7 mouse cellular contexts compared by ENCODE assay signal in the genomic region with DNA sequence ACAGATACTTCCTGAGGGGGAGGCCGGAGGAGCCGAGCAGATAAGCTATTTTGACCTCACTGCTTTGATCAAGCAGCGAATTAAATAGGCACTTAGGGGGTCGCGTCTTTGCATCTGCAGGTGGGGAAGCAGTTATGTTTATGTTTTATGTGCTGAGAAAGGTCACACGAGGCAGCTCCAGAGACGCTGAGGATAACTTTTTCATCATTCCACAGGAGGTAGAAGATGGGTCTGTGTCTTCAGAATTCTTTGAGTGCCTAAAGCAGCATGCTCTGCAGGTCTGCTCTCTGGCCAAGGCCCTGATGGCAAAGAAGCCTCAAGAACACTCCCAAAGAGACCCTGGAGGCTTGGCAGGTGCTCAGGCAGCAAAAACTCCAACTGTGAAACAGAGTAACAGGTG. TPM values are rescaled to one million over a fixed set of nuclear protein-coding genes. Genes with fewer than 3 reads are reported as not detected.
A peak's percentile ranks its signal among the peaks of the same experiment; 100 is the strongest.
DNase-seq lines count a peak whose midpoint lies in the region; ATAC-seq and TF ChIP-seq lines count a peak whose summit lies in the region.
"Not testable (repeated sequence)": the region's sequence is repeated elsewhere in the genome, so short reads cannot be mapped to it uniquely, and the experiment has no call there.

No protein-coding gene starts in this region.

- not testable (repeated sequence) for H3K27ac ChIP-seq in hindbrain, postnatal 0 days; lung, postnatal 0 days (ENCODE audit: low read length)
- 0 out of 2 replicates have a peak overlapping the region, but pooled peaks have one; percentile 15 for H3K27ac ChIP-seq in midbrain, embryonic 13.5 days
- H3K27ac ChIP-seq in neural tube, embryonic 12.5 days: peak overlapping the region; percentile 42; the same call in 1 of the 2 replicates

- not testable (repeated sequence) for H3K36me3 ChIP-seq in hindbrain, postnatal 0 days (ENCODE audit: insufficient read depth, low read length); lung, postnatal 0 days (ENCODE audit: insufficient read depth, low read length); midbrain, embryonic 13.5 days; neural tube, embryonic 12.5 days

- H3K4me3 ChIP-seq in hindbrain, postnatal 0 days (ENCODE audit: low read length); lung, postnatal 0 days (ENCODE audit: low read depth, low read length); midbrain, embryonic 13.5 days (replicated peaks); neural tube, embryonic 12.5 days: not testable (repeated sequence)

- H3K27me3 ChIP-seq in hindbrain, postnatal 0 days (ENCODE audit: insufficient read depth, low read length); lung, postnatal 0 days (replicated peaks; ENCODE audit: insufficient read depth, low read length); midbrain, embryonic 13.5 days; neural tube, embryonic 12.5 days (replicated peaks): not testable (repeated sequence)

- 32% methylated on average over 7 of the region's 7 CpGs for WGBS in hindbrain, postnatal 0 days
- WGBS in lung, postnatal 0 days: 35% methylated on average over 7 of the region's 7 CpGs
- WGBS in midbrain, embryonic 13.5 days: 31% methylated on average over 7 of the region's 7 CpGs
- WGBS in neural tube, embryonic 12.5 days: 46% methylated on average over 7 of the region's 7 CpGs

- TF ChIP-seq EP300 in lung, postnatal 0 days (IDR thresholded peaks at IDR 0.05): not testable (repeated sequence)

- ATAC-seq in hindbrain, postnatal 0 days; lung, postnatal 0 days; midbrain, embryonic 13.5 days; neural tube, embryonic 12.5 days (ENCODE audit: low FRiP score, low read depth): not testable (repeated sequence)

- peak; percentile 2 for DNase-seq in embryo, embryonic 9.5 days (ENCODE audit: extremely low spot score)
- DNase-seq in gastrocnemius, postnatal 10 days: peak; percentile 4
- DNase-seq in hindbrain, postnatal 0 days (ENCODE audit: low spot score): peak; percentile 1
- peak; percentile 3 for DNase-seq in lung, postnatal 0 days (ENCODE audit: low spot score)
- DNase-seq in right cerebral cortex, postnatal 4 days: peak; percentile 2

- H3K4me2 ChIP-seq in hindbrain, postnatal 0 days (ENCODE audit: low read depth, low read length); lung, postnatal 0 days (replicated peaks; ENCODE audit: low read depth, low read length); midbrain, embryonic 13.5 days (replicated peaks); neural tube, embryonic 12.5 days (replicated peaks): not testable (repeated sequence)

- not testable (repeated sequence) for TF ChIP-seq CTCF in hindbrain, postnatal 0 days (IDR thresholded peaks at IDR 0.05; ENCODE audit: low read depth); lung, postnatal 0 days (IDR thresholded peaks at IDR 0.05)

- not testable (repeated sequence) for H3K9ac ChIP-seq in hindbrain, postnatal 0 days (replicated peaks; ENCODE audit: low read length); lung, postnatal 0 days (replicated peaks; ENCODE audit: low read depth); midbrain, embryonic 13.5 days (replicated peaks); neural tube, embryonic 12.5 days

- not testable (repeated sequence) for H3K4me1 ChIP-seq in hindbrain, postnatal 0 days (ENCODE audit: insufficient read depth, low read length); lung, postnatal 0 days (ENCODE audit: insufficient read depth, low read depth, low read length); neural tube, embryonic 12.5 days
- H3K4me1 ChIP-seq in midbrain, embryonic 13.5 days (replicated peaks): peaks cover 12% of the 10 kb centered on the region

- not testable (repeated sequence) for H3K9me3 ChIP-seq in hindbrain, postnatal 0 days (ENCODE audit: low read length); lung, postnatal 0 days (ENCODE audit: low read length); midbrain, embryonic 13.5 days; neural tube, embryonic 12.5 days

RNA-seq across cellular contexts. Expression of a gene that starts 31.1 kb away (rescaled TPM):
- 10 to 100 TPM; 94.4 to 97.7 TPM for total RNA-seq in gastrocnemius, postnatal 10 days (2021)
- 392 and 457 TPM in 2 replicates for total RNA-seq in hindbrain, postnatal 0 days (2014; rRNA removed)
- polyA plus RNA-seq in hindbrain, postnatal 0 days (2015; fragmentation: Nextera tagmentation; extraction: Ambion mirVana): 1,203 and 1,233 TPM in 2 replicates
- 537 and 571 TPM in 2 replicates for polyA plus RNA-seq in lung, postnatal 0 days (2015; fragmentation: Nextera tagmentation; extraction: Ambion mirVana)
- 1,193 and 1,210 TPM in 2 replicates for polyA plus RNA-seq in midbrain, embryonic 13.5 days (2015; fragmentation: Nextera tagmentation; extraction: Ambion mirVana)
- 1,085 and 1,139 TPM in 2 replicates for polyA plus RNA-seq in neural tube, embryonic 12.5 days (2016; fragmentation: Nextera tagmentation; extraction: Ambion mirVana)
